Mouse (Mus musculus): Measurements from ENCODE around the gene Synj1.

DNA sequence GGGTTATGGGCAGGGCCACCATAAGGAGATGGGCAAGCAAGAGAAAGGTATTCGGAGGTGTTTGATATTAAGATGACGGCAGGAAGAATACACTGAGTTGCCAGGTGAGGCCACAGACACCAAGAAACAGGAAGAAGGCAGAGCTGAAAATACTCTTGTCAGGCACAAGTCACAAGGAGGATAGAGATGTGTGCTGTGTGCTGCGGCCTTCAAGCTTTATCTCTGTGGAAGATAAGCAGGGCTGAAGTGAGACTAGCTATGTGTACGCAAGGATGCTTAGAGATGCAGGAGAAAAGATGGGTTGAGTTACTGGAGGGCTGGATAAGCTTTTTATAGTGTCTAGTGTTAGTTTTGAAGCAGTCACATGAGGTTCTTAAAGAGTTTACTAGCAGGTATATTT lies 46.2 kb upstream of the Synj1 start:
- no peak for TF ChIP-seq POLR2A (IDR thresholded peaks at IDR 0.05; ENCODE audit: low read depth, low read length)
- TF ChIP-seq TCF12 (IDR thresholded peaks at IDR 0.05; ENCODE audit: low read depth, low read length): no peak
